Mouse (Mus musculus) kidney, embryonic 16.5 days (tissue): ENCODE data around the gene Dgkg. TPM values are rescaled to one million over a fixed set of nuclear protein-coding genes. Genes with fewer than 3 reads are reported as not detected.

Experiments used
- ATAC-seq: fragments of 200-750 bp; cut with Nextera tagmentation; 2 replicates; pipeline ENCODE4 v1.8.0; 2017; ENCODE audit warnings: moderate TSS enrichment; ENCODE audit not compliant: low FRiP score, low TSS enrichment
- H3K27ac ChIP-seq: fragments of 300-500 bp; sonication (generic); 2 replicates; pipeline ENCODE4 v1.5.1; 2014; ENCODE audit warnings: low read length
- H3K27me3 ChIP-seq: fragments of 300-500 bp; sonication (generic); 2 replicates; pipeline ENCODE4 v1.6.1; 2014; ENCODE audit warnings: low read length, control low read depth, mixed read lengths; ENCODE audit not compliant: insufficient read depth
- H3K36me3 ChIP-seq: fragments of 300-500 bp; sonication (generic); 2 replicates; pipeline ENCODE4 v1.6.1; 2014; ENCODE audit warnings: low read length, control low read depth, mixed read lengths; ENCODE audit not compliant: insufficient read depth
- H3K4me1 ChIP-seq: fragments of 300-500 bp; sonication (generic); 2 replicates; pipeline ENCODE4 v1.6.1; 2014; ENCODE audit warnings: low read length, control low read depth, mixed read lengths; ENCODE audit not compliant: insufficient read depth
- H3K4me2 ChIP-seq: fragments of 300-500 bp; sonication (generic); replicated peaks from 2 replicates; pipeline ENCODE4 v1.6.1; 2014; ENCODE audit warnings: low read depth, low read length
- H3K4me3 ChIP-seq: fragments of 300-500 bp; sonication (generic); 2 replicates; pipeline ENCODE4 v1.5.1; 2014; ENCODE audit warnings: mild to moderate bottlenecking, low read length
- H3K9ac ChIP-seq: fragments of 300-500 bp; sonication (generic); replicated peaks from 2 replicates; pipeline ENCODE4 v1.6.1; 2014; ENCODE audit warnings: low read length
- H3K9me3 ChIP-seq: fragments of 300-500 bp; sonication (generic); 2 replicates; pipeline ENCODE4 v1.6.1; 2016; ENCODE audit warnings: low read length, control low read depth
- WGBS: fragments of 180-500 bp; shearing (Covaris S2); extraction: QIAGEN DNeasy Blood & Tissue Kit; methylation state at CpG from one replicate; pipeline ENCODE4 v1.1.7; 2014; 5-methylcytosine and 5-hydroxymethylcytosine counted together
- polyA plus RNA-seq: library from polyadenylated mRNA; unstranded; fragments of >200 nt; fragmentation: Nextera tagmentation; extraction: Ambion mirVana; gene quantifications from 2 replicates; pipeline ENCODE4 v1.2.1, GENCODE M21; 2015

Gene Dgkg
- polyA plus RNA-seq, 1 experiment from 2014 or later = 0.51 TPM

DNA sequence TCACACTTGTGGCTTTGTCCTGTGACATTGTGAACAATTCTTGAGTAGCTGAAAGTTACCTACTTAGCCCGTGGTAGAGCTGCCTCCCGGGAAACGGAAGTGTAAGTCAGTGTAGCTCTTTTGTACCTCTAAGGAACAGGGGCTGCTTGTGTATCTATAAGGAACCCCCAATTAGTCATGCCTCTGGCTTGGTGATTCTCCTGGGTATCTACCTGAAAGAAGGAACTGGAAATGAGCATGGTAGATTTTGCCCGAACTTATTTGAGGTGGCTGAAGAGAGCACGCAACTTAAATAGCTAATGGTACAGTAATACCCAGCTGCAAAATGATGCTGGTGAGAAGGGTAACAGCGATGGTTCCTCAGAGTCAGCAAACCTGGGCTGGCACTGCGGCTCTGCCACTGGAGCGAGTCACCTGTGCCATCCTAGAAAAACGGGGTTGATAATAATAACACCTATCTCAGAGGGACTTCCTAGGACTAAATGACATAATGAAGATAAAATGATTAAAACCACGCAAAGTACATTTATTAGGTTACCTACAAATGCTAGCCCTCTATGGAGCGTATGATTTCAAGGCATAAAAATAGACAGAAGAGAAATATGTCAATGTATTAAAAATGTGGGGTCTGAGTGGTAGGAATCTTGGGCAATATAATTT, 3.1 kb downstream of the Dgkg start:
- no peaks in the 10 kb centered on the region for H3K36me3 ChIP-seq
- no peak overlapping the region for H3K27ac ChIP-seq
- H3K27me3 ChIP-seq = peaks cover 43% of the 10 kb centered on the region
- H3K4me3 ChIP-seq = no peak overlapping the region
- H3K9ac ChIP-seq = no peak overlapping the region
- H3K9me3 ChIP-seq = no peaks in the 10 kb centered on the region
- H3K4me1 ChIP-seq = peaks cover 5% of the 10 kb centered on the region; the same call in 1 of the 2 replicates
- H3K4me2 ChIP-seq = no peak overlapping the region
- ATAC-seq = no peak
- WGBS = 86% methylated on average over 11 of the region's 11 CpGs

DNA sequence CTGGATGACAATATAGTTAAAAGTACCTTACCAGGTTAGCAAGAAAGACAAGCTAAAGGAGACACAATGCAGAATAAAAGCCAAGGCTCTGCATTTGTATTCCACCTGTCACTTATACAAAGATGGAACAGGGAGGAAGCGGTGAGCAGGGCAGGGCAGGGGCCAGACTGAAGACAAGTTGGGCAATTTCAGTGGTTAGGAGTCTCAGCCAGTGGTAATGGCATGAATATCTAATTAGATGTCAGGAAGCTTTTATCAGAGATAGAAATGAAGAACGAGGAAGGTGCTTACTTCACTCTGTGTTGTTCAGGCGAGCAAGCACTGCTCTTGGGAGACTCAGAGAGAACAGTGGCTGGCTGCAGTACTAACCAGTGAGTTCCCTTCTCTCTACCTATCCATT, 5.8 kb downstream of the Dgkg start:
- Histone ChIP-seq H3K27me3 (peaks cover 19% of the 10 kb centered on the region), H3K9me3 (no peaks in the 10 kb centered on the region), H3K4me3 (no peak overlapping the region), H3K27ac (no peak overlapping the region), H3K36me3 (no peaks in the 10 kb centered on the region), H3K4me1 (no peaks in the 10 kb centered on the region), H3K4me2 (no peak overlapping the region), H3K9ac (no peak overlapping the region)
- WGBS = 72% methylated on average over 3 of the region's 3 CpGs
- ATAC-seq = no peak

DNA sequence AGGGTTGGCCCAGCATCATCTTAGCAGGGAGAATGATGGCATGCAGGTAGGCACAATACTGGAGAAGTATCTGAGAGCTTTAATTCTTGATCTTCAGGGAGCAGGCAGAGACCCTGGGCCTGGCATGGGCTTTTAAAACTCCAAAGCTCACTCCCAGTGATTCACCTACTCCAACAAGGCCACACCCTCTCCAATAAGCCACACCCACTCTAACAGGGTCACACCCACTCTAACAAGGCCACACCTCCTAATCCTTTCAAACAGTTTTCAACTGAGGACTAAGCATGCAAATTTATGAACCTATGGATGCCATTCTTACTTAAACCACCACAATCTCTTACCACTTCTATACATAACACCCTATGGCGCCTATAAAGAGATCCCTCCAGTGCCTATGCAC, 11.8 kb downstream of the Dgkg start:
- H3K4me2 ChIP-seq = no peak overlapping the region
- 85% methylated on average over 1 of the region's 1 CpGs for WGBS
- H3K4me3 ChIP-seq = no peak overlapping the region
- H3K27ac ChIP-seq = no peak overlapping the region
- no peaks in the 10 kb centered on the region for H3K36me3 ChIP-seq
- no peak overlapping the region for H3K9ac ChIP-seq
- H3K27me3 ChIP-seq = no peaks in the 10 kb centered on the region
- no peaks in the 10 kb centered on the region for H3K4me1 ChIP-seq
- no peak for ATAC-seq
- no peaks in the 10 kb centered on the region for H3K9me3 ChIP-seq

DNA sequence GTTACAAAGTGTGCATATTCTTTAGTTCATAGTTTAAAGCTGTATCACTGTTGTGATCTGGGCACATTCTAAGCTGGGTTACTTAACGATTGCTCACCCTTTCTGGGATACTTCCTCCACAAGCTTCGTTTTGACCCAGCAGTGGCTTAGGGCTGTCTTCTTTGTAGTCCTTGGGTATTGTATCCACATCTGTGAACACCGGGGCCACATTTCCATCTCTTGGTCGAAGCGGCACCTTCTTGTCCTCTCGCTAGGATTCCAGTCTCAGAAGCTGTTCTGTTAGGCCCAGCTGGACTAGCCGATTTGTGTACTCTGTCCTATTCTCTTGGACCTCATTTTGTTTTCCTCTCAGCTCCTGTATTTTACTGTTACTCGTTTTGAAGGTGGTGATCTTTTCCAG, 13.6 kb downstream of the Dgkg start:
- no peaks in the 10 kb centered on the region for H3K4me1 ChIP-seq
- H3K9me3 ChIP-seq = no peaks in the 10 kb centered on the region
- no peak overlapping the region for H3K9ac ChIP-seq
- H3K27me3 ChIP-seq = no peaks in the 10 kb centered on the region
- H3K36me3 ChIP-seq = no peaks in the 10 kb centered on the region
- ATAC-seq = no peak
- H3K27ac ChIP-seq = no peak overlapping the region
- H3K4me3 ChIP-seq = no peak overlapping the region
- no peak overlapping the region for H3K4me2 ChIP-seq
- WGBS = 72% methylated on average over 8 of the region's 8 CpGs

DNA sequence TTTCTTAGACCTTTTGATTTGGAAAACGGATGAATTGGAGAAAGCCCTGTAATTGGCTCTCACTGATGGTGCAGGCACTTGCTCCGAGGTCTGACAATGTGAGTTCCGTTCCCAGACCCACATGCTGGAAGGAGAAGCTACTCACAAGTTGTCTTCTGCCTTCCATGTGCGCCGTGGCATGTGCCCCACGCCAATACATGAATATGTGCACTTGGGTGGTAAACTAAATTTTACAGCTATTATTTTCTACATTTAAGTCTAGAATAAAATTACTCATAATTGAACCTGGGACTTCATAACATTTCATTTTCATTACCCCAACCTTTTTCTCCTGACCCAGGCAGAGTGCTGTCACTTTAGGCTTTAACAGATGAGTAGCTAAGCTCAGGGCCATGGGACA, 14.1 kb downstream of the Dgkg start:
- ATAC-seq = no peak
- WGBS = 89% methylated on average over 6 of the region's 6 CpGs
- H3K4me2 ChIP-seq = no peak overlapping the region
- H3K4me3 ChIP-seq = no peak overlapping the region
- H3K9me3 ChIP-seq = no peaks in the 10 kb centered on the region
- no peak overlapping the region for H3K27ac ChIP-seq
- H3K9ac ChIP-seq = no peak overlapping the region
- H3K36me3 ChIP-seq = no peaks in the 10 kb centered on the region
- H3K4me1 ChIP-seq = no peaks in the 10 kb centered on the region
- no peaks in the 10 kb centered on the region for H3K27me3 ChIP-seq

DNA sequence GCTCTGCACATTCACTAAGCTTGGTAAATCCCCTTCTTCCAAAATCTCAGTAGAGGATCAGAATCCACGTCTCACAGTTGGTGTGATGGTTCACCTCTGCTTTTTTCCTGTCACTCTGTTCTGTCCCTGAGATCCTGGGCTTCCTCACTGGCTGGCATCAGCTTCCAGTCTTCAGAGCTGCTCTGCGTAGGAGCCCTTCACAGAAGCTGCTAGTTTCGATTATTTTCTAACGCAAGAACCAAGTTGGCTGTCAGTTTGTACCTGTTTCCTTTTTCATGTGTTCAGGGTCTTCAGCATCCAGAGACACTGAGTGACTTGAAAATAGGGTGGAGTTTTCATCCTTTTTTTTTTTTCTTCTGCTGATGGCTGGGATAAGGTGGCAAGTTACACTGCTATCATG, 15.0 kb downstream of the Dgkg start:
- no peaks in the 10 kb centered on the region for H3K4me1 ChIP-seq
- 83% methylated on average over 4 of the region's 4 CpGs for WGBS
- no peaks in the 10 kb centered on the region for H3K36me3 ChIP-seq
- no peak overlapping the region for H3K27ac ChIP-seq
- H3K9ac ChIP-seq = no peak overlapping the region
- no peak overlapping the region for H3K4me3 ChIP-seq
- no peaks in the 10 kb centered on the region for H3K9me3 ChIP-seq
- H3K27me3 ChIP-seq = no peaks in the 10 kb centered on the region
- ATAC-seq = no peak
- no peak overlapping the region for H3K4me2 ChIP-seq

DNA sequence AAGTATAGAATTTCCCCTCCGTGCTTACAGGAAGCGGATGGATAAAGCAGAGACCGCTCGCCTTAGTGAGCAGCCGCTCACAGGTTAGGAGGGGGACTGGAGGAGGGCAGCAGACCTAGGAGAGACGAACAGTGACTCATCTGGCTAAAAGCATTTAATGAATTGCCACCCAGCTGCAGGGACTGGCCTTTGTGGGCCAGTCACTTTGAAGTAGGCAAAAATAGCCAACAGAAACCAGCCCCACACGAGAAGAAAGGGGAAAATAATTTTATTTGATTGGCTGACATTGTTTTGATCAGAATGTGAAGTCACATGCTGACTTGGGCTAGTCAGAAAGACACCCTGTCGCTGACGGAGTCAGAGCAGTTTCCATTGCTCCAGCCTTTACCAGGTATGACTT, 15.4 kb downstream of the Dgkg start:
- H3K27ac ChIP-seq = no peak overlapping the region
- no peaks in the 10 kb centered on the region for H3K27me3 ChIP-seq
- WGBS = 11% methylated on average over 9 of the region's 9 CpGs
- no peaks in the 10 kb centered on the region for H3K9me3 ChIP-seq
- no peak overlapping the region for H3K9ac ChIP-seq
- no peak overlapping the region for H3K4me2 ChIP-seq
- H3K4me3 ChIP-seq = no peak overlapping the region
- H3K4me1 ChIP-seq = no peaks in the 10 kb centered on the region
- no peaks in the 10 kb centered on the region for H3K36me3 ChIP-seq
- ATAC-seq = no peak

DNA sequence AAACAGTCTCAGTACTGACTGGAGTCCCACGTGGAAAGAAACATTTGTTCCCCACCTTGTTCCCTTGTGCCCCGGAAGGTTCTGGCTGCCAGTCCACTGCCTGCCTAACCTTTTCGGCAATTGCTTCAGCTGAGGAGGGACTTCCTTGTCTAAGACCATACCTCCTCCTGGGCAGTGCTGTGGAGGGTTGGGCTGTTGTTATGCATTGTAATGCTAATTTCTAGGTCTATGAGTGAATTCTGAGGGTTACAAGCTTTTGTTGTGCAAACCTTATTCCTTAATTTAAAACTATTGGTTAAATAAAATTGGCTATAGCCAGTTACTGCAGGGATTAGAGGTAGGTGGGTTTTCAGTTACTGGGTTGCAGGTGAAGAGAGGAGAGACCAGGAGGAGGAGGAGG, 19.7 kb downstream of the Dgkg start:
- Histone ChIP-seq H3K4me3 (no peak overlapping the region), H3K4me2 (no peak overlapping the region), H3K9ac (no peak overlapping the region), H3K27ac (no peak overlapping the region), H3K4me1 (no peaks in the 10 kb centered on the region), H3K9me3 (no peaks in the 10 kb centered on the region), H3K36me3 (no peaks in the 10 kb centered on the region), H3K27me3 (no peaks in the 10 kb centered on the region)
- 60% methylated on average over 3 of the region's 3 CpGs for WGBS
- ATAC-seq = no peak

DNA sequence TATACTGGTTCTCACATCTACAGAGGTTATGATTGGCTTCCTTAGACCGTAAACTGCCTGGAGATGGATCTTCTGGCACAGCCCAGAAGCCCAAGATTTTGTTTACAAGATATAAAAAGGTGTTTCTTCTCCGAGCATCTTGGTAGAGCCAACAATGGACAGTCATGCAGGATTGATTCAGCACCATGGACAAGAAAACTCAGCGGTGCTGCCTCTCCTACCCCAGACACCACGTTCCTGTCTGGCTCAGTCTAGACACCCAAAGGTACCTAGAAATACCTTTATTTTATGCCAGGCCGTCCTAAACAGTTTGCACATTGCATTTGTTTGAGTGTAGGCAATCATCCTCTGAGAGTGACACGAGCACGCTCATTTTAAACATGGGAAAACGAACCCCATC, 21.3 kb downstream of the Dgkg start:
- H3K4me2 ChIP-seq = no peak overlapping the region
- H3K4me3 ChIP-seq = no peak overlapping the region
- H3K27me3 ChIP-seq = no peaks in the 10 kb centered on the region
- no peak for ATAC-seq
- H3K27ac ChIP-seq = no peak overlapping the region
- H3K36me3 ChIP-seq = no peaks in the 10 kb centered on the region
- no peaks in the 10 kb centered on the region for H3K4me1 ChIP-seq
- no peak overlapping the region for H3K9ac ChIP-seq
- 52% methylated on average over 8 of the region's 8 CpGs for WGBS
- no peaks in the 10 kb centered on the region for H3K9me3 ChIP-seq

DNA sequence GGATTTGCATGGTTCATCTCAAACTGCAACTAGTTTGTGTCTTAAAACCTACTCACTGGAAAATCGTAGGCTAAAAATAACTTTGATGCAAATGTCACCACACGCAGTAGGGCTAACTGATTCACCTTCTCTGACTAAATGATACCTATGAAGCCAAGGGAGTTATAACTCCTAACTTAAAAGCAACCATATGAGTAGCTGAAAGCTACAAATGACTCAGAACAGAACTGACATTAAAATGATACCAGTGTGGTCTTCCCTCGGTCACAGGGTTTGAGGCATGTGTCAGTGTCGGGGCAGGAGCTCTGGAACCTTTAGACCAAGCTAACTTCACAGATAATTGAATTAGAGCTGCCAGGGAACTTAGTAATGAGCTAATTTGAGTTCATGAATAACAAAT, 24.0 kb downstream of the Dgkg start:
- no peak for ATAC-seq

More for the DNA sequence above, 24.0 kb downstream of the Dgkg start:
- 81% methylated on average over 4 of the region's 4 CpGs for WGBS
- no peaks in the 10 kb centered on the region for H3K27me3 ChIP-seq
- no peak overlapping the region for H3K4me3 ChIP-seq
- H3K9ac ChIP-seq = no peak overlapping the region
- H3K4me2 ChIP-seq = no peak overlapping the region
- no peaks in the 10 kb centered on the region for H3K9me3 ChIP-seq
- H3K4me1 ChIP-seq = no peaks in the 10 kb centered on the region
- H3K36me3 ChIP-seq = no peaks in the 10 kb centered on the region
- H3K27ac ChIP-seq = no peak overlapping the region
